Mouse (Mus musculus) bone marrow, adult 2 months (tissue): Measurements from ENCODE around the gene Depdc5. TPM values are rescaled to one million over a fixed set of nuclear protein-coding genes. Genes with fewer than 3 reads are reported as not detected.

Experiments used
- H3K27ac ChIP-seq: fragments of 200-500 bp; 2 replicates; pipeline ENCODE4 v1.5.1; 2012; ENCODE audit warnings: low read depth, mild to moderate bottlenecking, control low read depth, inconsistent platforms, low read length; ENCODE audit not compliant: control insufficient read depth, poor library complexity, insufficient read depth
- H3K4me1 ChIP-seq: fragments of 200-500 bp; 2 replicates; pipeline ENCODE4 v1.6.1; 2011; ENCODE audit warnings: low read length; ENCODE audit not compliant: control insufficient read depth, insufficient read depth
- H3K4me3 ChIP-seq: fragments of 200-500 bp; replicated peaks from 2 replicates; pipeline ENCODE3; 2011; ENCODE audit warnings: mild to moderate bottlenecking, low read depth, low read length, control low read depth; ENCODE audit not compliant: control insufficient read depth
- CTCF ChIP-seq: fragments of 200-500 bp; IDR thresholded peaks from 2 replicates; pipeline ENCODE4 v1.5.1; 2011; ENCODE audit warnings: low read length, control low read depth; ENCODE audit not compliant: control insufficient read depth, insufficient read depth
- POLR2A ChIP-seq: fragments of 200-500 bp; IDR thresholded peaks from 2 replicates; pipeline ENCODE4 v1.6.1; 2011; ENCODE audit warnings: low read depth, mild to moderate bottlenecking, control low read depth, low read length, borderline replicate concordance; ENCODE audit not compliant: control insufficient read depth
- WGBS: fragments of 180-500 bp; shearing (Covaris S2); methylation state at CpG from one replicate; pipeline ENCODE4 v1.1.7; 2018; 5-methylcytosine and 5-hydroxymethylcytosine counted together
- polyA plus RNA-seq: library from polyadenylated mRNA; stranded (reverse); fragments of >200 nt; gene quantifications from 2 replicates; pipeline ENCODE4 v1.2.4, GENCODE M21; 2011; ENCODE audit warnings: low replicate concordance; ENCODE audit not compliant: missing spikeins, insufficient read depth, insufficient read length

Depdc5 gene
- polyA plus RNA-seq, 1 experiment = 26.8 TPM

DNA sequence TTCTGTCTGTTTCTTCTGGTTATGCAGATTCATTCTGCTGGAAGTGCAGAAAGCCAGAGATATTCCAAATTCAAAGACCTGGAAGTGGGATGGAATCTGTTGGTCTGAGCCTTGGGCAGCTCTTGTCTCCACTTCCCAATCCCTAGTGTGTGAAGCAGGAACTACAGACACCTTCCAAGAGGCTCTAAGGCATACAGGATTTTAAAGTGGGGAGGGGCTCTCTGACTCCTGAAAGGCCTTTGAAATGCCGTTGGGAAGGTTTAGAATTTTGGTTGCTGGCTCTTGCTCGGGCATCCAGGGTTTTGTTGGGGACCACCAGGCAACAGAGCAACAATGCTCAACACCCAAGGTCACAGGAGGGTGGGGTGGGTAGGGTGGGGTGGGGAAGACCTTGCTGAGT, 145.8 kb downstream of the Depdc5 start:
- no peak for TF ChIP-seq CTCF
- no peak for TF ChIP-seq POLR2A
- no peak overlapping the region for H3K27ac ChIP-seq

GRCm38 (mm10) chr5:33009818-33010812, 146.6 kb downstream of the Depdc5 start:
- WGBS = 51% methylated on average over 14 of the region's 14 CpGs
- no peak for TF ChIP-seq CTCF
- TF ChIP-seq POLR2A = no peak
- Histone ChIP-seq H3K4me1 (peaks cover 6% of the 10 kb centered on the region), H3K27ac (peak overlapping the region; percentile 65), H3K4me3 (no peak overlapping the region)

More for the DNA sequence above, 145.8 kb downstream of the Depdc5 start:
- peaks cover 6% of the 10 kb centered on the region for H3K4me1 ChIP-seq
- WGBS = 59% methylated on average over 2 of the region's 2 CpGs
- H3K4me3 ChIP-seq = no peak overlapping the region

GRCm38 (mm10) chr5:33011132-33012106, 147.9 kb downstream of the Depdc5 start:
- Histone ChIP-seq H3K27ac (no peak overlapping the region), H3K4me1 (peaks cover 6% of the 10 kb centered on the region), H3K4me3 (no peak overlapping the region)
- WGBS = 81% methylated on average over 15 of the region's 15 CpGs
- TF ChIP-seq CTCF (no peak), POLR2A (no peak)

DNA sequence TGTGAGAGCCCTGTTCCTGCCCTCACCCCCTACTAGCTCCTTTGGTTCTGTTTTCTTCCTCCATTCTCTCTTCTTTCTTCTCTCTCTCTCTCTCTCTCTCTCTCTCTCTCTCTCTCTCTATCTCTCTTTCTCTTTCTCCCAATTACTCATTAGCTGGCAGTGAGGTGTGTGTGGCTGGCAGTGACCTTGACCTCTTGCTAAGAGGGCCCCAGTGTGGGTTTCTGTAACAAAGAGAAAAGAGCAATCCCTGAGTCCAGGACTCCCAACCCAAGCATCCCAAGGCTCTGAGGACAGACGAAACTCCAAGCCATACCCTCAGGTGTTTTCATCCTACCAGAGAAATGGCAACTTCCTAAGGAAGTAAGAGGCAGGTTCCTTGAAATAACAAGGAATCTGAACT, 150.6 kb downstream of the Depdc5 start:
- no peak for TF ChIP-seq CTCF
- TF ChIP-seq POLR2A = no peak
- H3K4me3 ChIP-seq = no peak overlapping the region
- no peak overlapping the region for H3K27ac ChIP-seq
- H3K4me1 ChIP-seq = peaks cover 5% of the 10 kb centered on the region; the same call in 1 of the 2 replicates
- WGBS = 77% methylated on average over 1 of the region's 1 CpGs

DNA sequence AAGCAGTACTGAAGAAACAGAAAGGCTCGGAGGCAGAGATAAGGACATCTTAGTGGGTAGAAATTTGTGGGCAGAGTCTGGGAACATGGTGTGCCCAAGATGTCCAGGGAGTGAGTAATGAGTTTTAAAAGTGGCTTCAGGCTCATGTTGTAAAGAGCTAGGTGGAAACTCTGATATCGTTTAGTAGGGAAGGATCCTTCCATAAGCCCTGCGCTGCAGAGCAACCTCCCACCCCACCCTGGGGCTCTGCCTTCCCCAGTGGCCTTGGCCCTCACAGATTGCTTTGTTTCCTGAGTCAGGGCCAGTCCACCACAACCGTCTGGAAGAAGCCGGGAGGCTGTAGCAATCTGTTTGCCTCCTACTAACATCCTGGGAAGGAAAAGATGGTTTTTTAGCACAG, 152.1 kb downstream of the Depdc5 start:
- H3K4me3 ChIP-seq = no peak overlapping the region
- WGBS = 30% methylated on average over 5 of the region's 5 CpGs
- H3K27ac ChIP-seq = no peak overlapping the region
- TF ChIP-seq CTCF (no peak), POLR2A (no peak)
- H3K4me1 ChIP-seq = peaks cover 2% of the 10 kb centered on the region; the same call in 1 of the 2 replicates

GRCm38 (mm10) chr5:33018189-33018560, 154.7 kb downstream of the Depdc5 start:
- peaks cover 2% of the 10 kb centered on the region; the same call in 1 of the 2 replicates for H3K4me1 ChIP-seq
- 3% methylated on average over 15 of the region's 15 CpGs for WGBS
- H3K27ac ChIP-seq = peak overlapping the region; percentile 100
- no peak for TF ChIP-seq POLR2A
- no peak for TF ChIP-seq CTCF
- peak overlapping the region; percentile 81 for H3K4me3 ChIP-seq

- H3K4me3 ChIP-seq = peak within 1 kb of the TSS; percentile 81
- TF ChIP-seq POLR2A (peak; percentile 86), CTCF (no peak)
- under 1% methylated on average over 119 of the region's 121 CpGs for WGBS
- peak within 1 kb of the TSS; percentile 100 for H3K27ac ChIP-seq
- H3K4me1 ChIP-seq = peaks cover 2% of the 10 kb centered on the region; the same call in 1 of the 2 replicates
These were observed 155.3 kb downstream of the Depdc5 start, which contains the start of gene Ywhah for GRCm38 (mm10) chr5:33018561-33019425. Gene Ywhah (plus strand): TSS chr5:33018816.
